Mouse (Mus musculus): ENCODE measurements around the gene Lrrc51.
A peak's percentile ranks its signal among the peaks of the same experiment; 100 is the strongest.
"Not testable (repeated sequence)": the region's sequence is repeated elsewhere in the genome, so short reads cannot be mapped to it uniquely, and the experiment has no call there.

The Lrrc51 gene

DNA sequence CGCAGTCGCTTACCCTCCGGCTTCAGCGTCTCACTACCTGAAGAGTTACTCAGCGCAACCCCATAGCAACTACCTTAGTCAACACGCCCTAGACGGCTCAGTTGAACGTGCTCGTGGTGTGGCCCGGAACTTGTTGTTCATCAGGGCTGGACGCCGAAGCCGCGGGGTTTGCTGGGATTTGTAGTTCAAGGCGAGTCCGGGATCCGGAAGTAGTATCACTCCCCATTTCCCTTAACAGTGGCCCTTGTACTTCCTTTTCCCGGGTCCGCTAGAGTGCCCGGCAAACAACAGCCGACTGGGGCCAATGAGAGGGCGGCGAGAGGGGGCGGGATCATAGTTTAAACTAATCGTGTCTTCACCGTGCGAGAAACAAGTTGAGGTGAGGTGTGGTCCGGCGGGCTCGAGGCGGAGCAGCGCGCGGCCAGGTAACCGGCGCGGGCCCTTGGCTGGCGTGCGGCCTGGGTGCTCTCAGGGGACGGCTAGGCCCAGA, at the start of gene Lrrc51, which contains the start of gene Numa1:
TSS of gene Lrrc51 (minus strand) at position 145 of the 490 bp plus-strand sequence.
TSS of gene Numa1 (plus strand) at position 361 of the 490 bp plus-strand sequence.
- peak; percentile 98 for DNase-seq (ENCODE audit: low spot score)

DNA sequence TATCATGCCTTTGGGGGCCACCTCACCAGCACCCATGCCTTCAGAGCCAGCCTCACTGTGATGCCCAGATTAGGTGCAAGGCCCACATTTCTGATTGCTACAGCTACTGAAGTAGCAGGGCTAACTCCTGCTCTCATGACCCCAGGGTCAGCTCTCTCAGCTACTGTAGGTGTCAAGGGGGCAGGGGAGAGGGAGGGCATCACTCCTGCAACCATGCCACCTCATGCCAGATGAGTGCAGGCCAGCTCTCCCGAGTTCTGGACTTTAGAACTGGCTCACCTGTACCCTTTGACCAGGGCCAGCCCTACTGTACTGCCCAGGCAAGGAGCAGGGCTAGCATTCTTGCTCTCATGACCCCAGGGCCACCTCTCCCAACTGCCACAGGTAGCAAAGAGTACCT, 49.0 kb upstream of the Lrrc51 start:
- no peak for DNase-seq (ENCODE audit: low spot score)

DNA sequence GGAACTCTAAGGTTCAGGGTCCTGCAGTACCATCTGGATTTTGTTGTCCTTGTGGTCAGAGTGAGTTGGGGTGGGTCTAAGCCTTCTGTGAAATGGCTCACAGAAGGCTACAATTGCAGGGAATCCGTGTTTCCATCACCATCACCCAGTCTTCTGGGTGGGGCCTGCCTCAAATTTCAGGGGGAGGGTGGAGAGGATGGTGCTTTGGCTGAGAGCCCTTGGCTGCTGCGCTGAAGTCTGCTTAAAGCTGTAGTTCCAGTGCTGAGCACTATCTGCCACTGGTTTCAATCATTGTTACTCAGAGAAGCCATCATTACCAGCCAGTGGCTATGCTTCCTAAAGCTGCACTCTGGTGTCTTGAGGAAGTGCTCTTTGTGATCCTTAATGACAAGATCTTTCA, 40.8 kb upstream of the Lrrc51 start:
- DNase-seq (ENCODE audit: low spot score) = peak; percentile 19

DNA sequence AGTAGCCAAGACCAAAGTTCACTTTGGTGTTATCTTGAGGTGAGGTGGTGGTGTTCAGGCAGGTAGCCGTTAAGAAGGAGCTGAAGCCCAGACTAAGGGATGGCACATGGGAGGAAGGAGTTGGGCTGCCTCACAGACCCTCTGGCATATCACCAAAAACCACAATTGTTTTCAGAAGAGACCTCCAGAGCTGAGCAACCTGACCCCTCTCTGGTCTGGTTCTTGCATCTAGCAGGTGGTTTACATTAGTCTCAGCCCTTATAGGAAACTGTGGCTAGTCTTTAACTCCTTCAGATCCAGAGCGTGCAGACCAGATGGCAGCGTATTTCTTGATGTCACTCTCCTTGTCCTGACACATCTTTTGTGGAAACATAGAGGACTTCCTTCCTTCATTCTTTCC, 40.0 kb upstream of the Lrrc51 start:
- peak; percentile 73 for DNase-seq (ENCODE audit: low spot score)

DNA sequence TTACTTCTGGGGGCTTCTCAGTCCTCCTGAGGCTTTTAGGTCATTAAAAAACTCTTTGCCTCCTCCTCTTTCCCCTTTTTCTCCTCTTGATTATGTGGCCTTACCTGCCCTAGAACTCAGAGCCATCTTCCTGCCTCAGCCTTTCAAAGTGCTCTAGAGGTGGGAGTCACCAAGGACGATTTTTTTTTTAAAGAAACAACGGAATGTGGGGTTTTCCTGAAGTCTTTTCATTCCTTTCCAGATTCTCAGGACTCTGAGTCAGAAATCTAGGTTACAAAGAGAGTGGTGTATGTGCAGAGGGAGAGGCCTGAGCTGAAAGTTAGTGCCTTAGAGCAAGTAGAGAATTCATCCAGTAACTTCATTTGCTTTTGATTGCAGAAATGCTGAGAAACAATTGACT, 38.0 kb upstream of the Lrrc51 start:
- DNase-seq (ENCODE audit: low spot score) = no peak

DNA sequence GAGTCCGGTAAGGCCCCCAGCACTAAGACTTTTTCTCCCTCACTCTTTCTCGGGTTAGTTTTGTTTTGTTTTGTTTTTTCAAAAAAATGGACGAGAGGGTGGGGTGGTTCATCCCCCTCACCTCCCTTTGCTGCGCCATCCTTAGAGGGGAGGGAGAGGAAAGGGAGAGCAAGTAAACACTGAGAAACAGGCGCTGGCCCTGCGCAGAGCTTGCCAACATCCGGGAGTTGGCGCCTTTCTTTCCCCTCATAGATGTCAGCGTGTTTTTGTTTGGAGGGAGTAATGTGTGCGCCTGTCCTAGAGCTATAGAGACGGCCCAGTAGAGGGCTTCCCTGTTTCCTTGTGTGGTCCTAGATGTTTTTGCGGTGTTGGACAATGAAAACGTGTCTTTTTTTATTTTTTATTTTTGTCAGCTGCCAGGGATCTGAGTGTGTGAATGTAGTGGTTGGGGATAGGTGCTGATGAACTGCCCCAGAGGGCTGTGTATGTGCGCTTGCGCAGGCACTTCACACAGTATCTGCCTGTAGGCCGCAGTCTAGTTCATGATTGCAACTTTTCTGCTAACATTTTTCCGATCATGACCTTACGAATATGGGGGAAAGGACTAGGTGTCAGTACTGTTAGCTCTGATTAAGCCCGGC, 37.2 kb upstream of the Lrrc51 start:
- DNase-seq (ENCODE audit: low spot score) = peak; percentile 79

DNA sequence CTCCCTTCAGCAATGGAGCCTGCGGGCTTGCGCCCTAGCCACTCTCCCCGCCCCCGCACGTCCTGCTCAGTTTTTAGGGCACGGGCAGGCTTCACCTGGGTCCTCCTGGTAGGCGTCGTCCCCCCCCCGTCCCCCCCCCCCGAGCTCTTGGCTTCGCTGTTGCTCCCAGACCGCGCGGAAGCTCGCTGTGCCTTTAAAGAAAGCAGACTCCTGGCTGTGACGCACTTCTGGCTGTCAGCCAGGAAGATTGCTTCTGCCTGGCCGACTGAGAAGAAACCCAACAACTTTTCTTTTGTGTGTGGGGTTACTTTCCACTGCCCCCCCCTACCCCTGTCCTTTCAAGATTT, 36.7 kb upstream of the Lrrc51 start:
- DNase-seq (ENCODE audit: low spot score) = peak; percentile 84

DNA sequence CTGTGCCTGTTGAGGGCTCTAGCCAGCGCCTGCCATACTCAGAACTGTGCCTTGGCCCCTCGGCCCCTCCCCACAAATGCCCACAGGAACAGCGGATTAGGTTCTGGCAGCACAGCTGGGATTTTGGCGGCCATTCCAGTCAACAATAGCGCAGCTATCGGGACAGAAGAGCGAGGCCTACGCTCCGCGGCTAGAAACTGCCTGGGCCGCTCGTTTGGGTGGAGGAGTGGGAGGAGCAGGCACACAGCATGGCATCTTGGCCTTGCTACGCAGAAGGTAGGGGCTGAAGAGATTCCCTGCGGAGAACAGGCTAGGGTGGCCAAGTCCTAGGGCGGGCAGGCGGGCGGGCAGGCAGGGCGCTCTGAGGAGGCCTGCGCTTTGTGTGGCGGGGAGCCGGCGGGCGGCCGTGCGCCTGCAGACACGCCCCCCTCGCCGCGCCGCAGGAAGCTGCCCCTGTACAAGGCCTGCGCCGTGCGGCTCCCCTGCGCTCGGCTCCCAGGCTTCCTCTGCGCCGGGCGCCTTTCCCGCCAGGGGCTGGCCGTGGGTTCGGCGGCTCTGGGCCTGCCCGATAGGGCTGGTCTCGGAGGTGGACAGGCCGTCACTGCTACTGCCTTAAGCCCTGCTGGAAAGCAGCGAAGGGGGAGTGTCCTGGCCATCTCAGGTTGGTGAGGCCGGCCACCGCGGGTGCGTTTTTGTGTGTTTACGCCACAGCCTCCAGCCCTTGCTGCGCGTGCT, 36.2 kb upstream of the Lrrc51 start:
- DNase-seq (ENCODE audit: low spot score) = peak; percentile 86

DNA sequence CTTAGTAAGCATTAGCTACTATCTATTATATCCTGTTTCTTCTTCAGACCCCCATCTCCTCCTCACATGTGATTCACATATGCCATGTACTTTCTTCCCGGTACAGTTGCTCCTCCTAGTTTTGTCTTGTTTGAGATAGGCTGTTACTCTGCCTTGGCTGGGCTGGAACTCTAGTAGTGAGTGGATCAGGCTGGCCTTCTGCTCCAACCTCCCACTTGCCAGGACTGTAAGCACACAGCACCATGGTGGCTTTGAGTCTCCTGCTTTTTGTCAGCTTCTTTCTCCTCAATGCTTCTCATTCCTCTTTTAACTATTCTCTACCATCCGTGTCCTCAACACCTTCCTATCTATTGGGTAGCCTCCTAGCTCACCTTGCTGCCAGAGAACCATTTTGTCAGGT, 35.1 kb upstream of the Lrrc51 start:
- no peak for DNase-seq (ENCODE audit: low spot score)

DNA sequence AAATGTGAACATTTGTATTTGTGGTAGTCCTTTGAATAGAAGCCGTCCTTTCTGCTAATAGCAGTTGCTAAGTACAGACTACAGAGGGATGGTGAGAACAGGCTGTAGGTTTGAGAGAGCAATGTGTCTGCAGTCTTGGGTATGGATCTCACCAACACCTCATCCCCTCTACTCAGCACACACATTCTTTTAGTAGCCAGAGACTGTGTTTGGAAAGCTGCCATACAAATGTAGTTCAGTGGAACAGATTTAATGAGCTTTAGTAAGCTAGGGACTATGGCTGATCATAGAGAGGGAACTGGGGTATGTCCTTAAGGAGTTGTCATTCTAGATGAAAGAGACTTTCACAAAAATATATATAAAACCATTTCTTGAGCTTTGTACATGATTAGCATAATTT, 33.6 kb upstream of the Lrrc51 start:
- no peak for DNase-seq (ENCODE audit: low spot score)

DNA sequence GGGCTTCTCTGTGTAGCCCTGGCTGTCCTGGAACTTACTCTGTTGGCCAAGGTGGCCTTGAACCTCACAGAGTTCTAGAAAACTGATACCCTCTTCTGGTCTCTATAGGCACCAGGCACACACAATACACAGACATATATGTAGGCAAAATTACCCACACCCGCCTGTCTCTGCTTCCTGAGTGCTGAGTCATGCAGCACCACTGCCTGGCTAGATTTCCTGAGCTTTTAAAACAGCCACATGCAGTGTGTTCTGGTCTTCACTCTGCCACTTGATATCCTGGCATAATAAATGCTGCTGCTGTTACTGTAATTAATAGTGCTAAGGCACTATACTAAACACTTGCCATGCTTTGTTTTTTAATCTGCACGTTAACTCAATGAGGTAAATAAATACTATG, 31.9 kb upstream of the Lrrc51 start:
- peak; percentile 20 for DNase-seq (ENCODE audit: low spot score)

DNA sequence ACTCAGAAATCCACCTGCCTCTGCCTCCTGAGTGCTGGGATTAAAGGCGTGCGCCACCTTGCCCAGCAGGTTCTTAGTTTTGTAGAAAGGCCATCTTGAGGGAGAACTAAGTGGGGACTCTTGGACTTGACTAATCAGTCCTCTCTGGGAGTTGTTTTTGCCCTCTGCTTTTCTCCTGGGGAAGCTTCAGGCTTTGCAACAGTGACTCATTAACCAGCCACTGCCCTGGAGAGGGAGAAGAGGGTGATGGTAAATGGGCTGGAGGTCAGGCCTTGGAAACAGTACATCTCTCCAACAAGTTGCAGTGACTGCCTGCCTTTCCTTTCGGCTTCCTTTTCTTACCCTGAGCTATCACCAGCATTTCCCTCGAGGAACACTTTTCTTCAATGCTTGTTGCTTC, 30.9 kb upstream of the Lrrc51 start:
- DNase-seq (ENCODE audit: low spot score) = no peak

DNA sequence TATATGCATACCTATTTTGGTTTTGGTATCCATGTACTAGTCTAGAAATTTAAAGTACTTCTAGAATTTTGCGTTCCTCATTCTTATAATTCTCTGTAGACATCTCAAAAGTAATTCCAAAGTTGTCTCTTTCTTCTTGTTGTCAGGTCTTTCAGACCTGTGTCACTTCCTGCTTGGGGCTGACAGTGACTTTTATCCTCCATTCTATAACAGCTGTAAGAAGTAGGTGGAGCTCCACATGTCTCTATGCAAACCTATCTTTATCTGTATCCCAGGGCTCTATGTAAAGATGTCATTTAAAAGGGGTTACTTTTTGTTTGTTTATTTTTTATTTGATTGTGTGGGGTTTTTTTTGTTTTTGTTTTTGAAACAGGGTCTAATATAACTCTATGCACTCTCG, 29.9 kb upstream of the Lrrc51 start:
- no peak for DNase-seq (ENCODE audit: low spot score)

DNA sequence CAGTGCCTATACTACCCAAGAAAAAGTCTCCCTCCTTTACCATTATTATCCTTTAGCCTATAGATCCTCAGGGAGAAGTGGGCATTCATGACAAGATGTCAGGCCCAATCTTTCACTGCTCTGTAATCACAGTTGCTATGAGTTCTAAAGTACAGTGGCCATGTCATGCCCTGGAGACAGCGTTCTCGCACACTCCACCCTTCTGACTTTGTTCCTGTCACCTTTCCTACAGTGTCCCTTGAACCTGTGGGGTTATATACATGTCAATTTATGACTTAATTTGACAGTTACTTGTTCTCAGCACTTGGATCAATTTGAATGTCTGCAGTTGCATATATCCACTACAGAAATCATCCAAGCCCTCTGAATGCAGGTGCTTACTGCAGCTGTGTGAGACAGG, 29.1 kb upstream of the Lrrc51 start:
- DNase-seq (ENCODE audit: low spot score) = no peak

DNA sequence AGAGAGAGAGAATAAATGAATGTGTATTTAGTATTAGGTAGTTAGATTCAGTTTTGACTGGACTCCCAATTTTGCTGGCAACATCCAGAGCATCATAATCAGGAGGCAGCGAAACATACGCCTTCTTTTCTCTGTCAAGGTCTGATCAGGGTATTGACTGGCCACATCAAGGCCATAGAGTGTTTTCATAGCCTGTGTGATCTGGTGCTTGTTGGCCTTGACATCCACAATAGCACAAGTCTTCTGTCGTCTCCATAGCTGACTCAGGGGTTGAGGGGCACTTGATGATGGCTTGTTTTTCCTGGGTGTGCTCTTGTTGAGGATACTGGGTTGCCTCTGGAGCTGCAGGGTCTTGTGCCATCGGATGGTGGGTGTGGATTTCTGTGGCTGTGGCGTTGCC, 23.2 kb upstream of the Lrrc51 start:
- no peak for DNase-seq (ENCODE audit: low spot score)

DNA sequence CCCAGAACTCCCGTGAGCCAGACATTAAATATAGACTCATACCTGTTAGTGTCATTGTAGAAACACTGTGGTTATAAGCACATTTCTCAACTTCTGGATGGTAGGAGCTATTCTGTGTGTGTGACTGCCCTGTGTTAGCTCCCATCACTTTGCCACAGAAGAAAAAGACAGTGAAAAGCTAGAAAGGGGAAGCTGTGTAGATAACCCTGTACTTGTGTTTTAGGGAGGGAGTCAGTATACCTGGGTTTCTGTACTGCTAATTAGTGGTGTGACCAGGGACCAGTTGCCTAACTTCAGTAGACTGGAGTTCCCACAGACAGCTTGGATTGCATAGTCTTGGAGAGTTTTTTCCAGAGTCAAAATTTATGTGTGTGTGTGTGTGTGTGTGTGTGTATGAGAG, 22.8 kb upstream of the Lrrc51 start:
- no peak for DNase-seq (ENCODE audit: low spot score)

DNA sequence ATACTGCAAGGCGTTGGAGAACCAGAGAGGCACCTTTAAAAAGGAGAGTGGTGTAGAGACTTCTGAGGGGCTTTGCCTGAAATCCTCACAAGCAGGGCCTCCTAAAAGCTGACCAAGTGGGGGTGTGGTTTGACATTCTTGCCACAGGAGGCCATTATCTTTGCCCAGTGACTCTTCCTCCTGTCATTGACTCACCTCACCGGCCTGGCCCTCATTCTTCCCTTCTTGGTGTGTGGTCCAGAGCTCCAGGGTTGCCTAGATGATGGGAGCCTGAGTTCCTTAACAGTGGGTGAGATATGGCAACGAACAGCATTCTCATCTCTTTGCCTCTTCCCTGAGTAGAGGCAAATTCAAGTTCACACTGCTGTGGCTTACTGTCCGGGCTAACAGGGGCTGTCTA, 22.2 kb upstream of the Lrrc51 start:
- DNase-seq (ENCODE audit: low spot score) = no peak

DNA sequence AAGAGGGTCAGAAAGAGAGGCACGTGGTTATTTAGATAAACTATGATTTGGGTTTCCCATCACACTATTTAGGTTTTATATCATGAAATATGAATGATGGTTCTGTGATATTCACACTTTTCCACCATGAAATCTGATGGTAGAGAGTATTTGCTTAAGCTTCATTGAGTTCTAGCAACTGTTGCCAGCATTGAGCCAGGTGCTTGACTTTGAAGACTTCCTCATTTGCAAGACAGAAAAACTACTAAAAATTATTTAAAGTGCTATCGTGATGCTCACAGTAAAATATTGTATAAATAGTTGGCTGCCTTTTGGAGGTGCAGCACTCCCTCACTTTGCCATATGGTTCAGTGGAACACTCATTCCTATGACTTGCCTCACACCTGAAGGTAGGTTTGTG, 21.6 kb upstream of the Lrrc51 start:
- DNase-seq (ENCODE audit: low spot score) = no peak

DNA sequence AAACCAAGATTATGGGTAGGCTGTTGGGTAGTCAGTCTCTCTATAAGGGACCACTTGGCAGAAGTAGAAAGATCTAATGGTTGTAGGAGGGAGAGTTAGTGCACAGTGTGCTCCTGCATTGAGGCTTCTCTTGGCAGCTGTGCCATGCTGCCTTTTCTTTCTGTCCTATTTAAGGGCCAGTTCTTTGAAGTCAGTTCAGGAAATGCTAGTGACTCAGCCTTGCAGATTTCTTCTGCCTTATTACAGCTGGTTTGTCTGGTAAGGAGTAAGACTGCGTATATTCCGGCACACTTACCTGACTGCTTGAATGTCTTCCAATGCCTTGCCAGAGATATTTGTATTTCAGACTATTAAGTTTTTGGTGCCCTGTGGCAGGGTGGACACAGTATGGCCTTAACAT, 20.5 kb upstream of the Lrrc51 start:
- no peak for DNase-seq (ENCODE audit: low spot score)

DNA sequence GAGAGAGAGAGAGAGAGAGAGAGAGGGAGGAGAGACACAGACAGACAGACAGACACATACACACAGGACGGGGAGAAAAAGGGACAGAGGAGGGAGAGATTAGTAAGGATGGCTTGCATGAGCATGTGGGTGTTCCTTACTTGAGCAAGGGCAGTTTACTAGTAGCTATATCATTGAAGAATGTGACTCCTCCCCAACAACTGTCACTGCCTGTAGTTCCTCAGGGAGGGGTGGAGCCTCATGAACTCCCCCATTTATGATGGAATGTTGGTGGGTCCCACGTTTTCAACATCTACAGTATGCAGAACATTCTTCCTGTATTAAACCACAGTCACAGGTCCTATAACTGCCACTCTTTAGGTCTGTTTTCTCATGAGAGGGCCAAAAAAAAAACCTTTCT, 18.4 kb upstream of the Lrrc51 start:
- DNase-seq (ENCODE audit: low spot score) = no peak

DNA sequence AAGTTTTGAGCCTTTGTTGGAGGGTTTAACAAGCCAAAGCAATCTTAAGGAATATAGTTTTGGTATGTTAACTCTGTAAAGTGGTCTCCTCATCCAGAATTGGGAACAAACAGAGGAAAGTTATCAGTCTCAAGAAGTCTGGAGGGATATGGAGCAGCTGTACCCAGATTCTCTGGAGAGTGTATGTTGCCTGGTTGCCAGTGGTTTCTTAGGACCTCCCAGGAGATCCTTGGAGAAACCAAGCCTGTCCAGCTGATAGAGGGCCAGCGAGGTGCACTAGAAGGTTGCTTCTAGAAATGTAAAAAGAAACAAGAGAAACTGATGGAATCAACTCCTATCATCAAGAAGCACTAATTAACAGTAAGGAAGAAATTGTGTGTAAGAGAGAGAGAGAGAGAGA, 18.0 kb upstream of the Lrrc51 start:
- no peak for DNase-seq (ENCODE audit: low spot score)

DNA sequence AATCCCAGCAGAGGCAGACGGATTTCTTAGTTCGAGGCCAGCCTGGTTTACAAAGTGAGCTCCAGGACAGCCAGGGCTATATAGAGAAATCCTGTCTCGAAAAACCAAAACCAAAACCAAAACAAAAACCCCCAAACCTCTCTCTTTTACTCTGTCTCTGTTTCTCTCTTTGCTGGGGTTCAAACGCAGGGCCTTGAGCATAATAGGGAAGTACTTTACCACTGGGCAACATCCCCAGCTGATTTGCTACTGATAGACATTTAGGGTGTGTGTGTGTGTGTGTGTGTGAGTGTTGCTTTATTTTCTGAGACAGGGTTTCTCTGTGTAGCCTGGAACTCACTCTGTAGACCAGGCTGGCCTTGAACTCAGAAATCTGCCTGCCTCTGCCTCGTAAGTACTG, 15.3 kb upstream of the Lrrc51 start:
- not testable (repeated sequence) for DNase-seq (ENCODE audit: low spot score)

DNA sequence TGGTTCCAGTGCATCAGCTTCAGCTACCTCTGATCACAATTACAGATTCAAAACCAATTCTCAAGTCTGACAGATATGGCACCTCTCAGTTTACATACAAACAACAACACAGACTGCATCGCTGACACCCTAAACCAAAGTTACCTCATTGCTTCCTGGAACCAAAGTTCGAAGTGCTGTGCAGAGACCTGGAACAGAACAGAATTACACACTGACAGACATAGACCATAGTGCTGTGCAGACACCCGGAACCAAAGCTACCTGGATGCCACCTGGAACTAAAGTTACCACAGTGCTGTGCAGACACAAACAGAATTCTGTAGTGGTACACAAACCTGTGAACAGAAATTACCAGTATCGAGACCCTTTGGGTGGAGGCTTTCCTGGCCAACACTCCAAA, 6.1 kb upstream of the Lrrc51 start:
- DNase-seq (ENCODE audit: low spot score) = no peak

DNA sequence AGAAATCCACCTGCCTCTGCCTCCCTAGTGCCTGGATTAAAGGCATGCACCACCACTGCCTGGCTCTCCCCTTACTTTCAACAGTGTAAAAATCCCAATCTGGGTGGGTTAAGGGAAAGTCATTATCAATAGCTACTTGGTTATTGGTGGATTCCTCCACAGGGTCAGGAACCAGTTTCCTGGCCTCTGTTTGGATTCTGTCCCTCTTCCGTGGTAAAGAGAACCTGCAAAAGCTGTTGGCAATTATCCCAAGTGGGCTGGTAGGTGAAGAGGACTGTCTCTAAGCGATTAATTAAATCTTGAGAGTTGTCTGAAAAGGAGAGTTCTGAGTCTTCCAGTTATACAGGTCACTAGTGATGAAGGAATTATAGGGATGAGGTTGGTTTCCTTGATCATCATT, 4.7 kb upstream of the Lrrc51 start:
- DNase-seq (ENCODE audit: low spot score) = no peak

Data from embryo, embryonic 10 days (tissue).